Mouse (Mus musculus) thymus, postnatal 4 days (tissue): ENCODE measurements around the gene Pacsin2.
"Not testable (repeated sequence)": the region's sequence is repeated elsewhere in the genome, so short reads cannot be mapped to it uniquely, and the experiment has no call there.

Experiments
- DNase-seq: peaks from one replicate; pipeline ENCODE4 v3.0.0; 2021

The Pacsin2 gene

DNA sequence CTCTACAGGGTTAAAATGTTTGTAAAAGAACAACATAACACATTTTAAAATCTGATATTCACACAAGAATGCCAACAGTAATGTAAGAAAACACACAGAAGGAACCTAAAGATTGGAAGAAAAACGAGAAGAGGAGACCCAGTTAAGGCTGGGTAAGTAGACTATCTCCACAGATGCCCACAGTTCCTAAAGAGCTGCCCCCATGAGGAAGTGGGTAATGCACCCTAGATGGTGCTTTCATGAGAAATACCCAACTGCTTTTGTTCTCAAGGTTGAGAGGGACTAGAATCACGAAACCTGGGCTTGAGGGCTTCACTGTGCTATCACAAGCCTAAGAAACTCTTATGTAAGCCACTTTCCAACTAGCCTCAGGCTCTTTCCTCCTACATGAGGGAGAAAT lies 44.8 kb downstream of the Pacsin2 start:
- no peak for DNase-seq

DNA sequence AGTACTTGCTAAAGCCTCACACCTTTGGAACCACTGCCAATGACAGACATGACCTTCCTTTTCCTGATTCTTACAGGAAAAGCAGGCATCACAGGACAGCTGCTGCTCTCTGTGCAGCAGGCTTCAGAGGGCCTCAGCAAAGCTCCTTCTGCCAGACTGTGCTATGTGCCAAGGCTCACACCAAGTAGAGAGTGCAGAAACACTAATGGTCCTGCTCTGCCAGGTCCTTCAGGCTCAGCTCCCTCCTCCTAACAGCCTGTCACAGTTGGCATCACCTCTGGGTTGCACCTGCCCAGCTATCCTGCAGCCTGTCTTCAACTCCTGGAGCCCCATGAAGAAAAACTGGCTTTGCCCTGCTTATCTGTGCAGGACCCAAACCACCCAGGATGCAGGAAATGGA lies 45.7 kb downstream of the Pacsin2 start:
- DNase-seq = no peak

DNA sequence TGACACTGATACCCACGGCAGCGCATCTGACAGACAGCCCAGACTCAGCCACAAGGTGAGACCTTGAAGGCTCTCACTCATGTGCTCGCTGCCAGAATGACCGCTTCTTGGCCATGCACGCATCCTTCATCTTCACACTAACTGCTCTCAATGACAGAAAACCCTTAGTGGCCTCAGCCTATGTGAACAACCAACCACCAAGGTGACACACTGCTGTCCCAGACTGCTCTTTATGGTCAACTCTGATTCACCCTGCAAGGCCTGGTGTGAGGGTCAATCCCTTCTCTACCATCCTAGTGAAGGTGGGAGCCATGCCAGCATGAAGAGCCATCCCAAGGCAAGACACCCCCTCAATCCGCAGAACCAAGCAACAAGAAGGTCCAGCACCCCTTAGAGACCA lies 46.5 kb downstream of the Pacsin2 start:
- no peak for DNase-seq

DNA sequence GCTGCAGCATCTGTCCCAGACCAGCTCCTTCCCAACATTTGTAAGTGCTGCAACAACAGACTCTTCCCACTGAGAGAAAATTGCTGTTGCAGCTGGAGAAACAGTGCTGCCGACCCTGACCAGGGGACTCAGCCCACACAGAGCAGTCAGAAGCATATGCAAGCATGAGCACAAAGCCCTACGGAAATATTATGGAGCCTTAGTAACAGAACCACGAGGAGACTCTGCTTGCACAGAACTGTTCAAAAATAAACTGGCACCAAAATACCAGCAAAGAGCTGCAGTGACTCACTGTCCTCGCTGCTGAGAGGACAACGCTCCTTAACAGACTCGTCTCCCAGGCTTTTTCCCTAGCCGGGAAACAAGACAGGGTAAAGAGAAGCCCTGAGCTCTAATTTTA lies 47.0 kb downstream of the Pacsin2 start:
- DNase-seq = no peak

DNA sequence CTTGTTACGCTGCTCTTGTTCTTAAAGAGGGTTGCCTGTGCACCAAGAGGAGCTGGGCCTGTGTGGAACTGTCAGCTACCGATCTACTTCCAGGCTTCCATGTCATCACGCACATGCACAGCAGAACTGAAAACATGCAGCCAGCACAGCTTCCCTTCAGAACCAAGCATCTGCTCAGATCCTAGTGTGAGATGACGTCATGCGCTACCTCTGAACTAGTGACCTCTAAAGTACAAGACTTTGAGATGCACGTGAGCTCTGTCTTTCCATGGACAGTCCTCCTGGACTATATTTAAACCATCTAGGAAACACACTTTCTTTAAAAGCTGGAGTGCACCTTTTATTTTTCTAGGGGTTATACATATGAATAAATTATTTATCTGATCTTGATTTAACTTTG lies 49.0 kb downstream of the Pacsin2 start:
- no peak for DNase-seq

DNA sequence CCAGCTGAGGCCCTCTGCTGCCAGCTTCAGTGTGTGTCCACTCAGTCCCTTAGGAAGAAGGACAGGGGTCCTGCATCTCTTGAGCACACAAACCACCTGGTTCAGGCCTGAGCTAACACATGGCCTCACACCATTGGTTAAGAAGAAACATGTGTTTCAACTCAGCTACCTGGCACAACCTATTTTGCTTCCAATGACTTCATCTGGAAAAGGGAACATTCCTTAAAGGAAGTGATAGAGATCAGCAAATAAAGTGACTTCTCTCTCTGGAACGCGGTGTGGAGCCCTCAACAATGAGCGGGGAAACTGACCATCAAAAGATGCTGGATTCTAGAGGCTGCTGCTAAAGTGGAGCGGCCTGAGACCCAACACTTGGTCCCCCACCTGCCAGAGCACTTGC lies 52.8 kb downstream of the Pacsin2 start:
- DNase-seq = no peak

DNA sequence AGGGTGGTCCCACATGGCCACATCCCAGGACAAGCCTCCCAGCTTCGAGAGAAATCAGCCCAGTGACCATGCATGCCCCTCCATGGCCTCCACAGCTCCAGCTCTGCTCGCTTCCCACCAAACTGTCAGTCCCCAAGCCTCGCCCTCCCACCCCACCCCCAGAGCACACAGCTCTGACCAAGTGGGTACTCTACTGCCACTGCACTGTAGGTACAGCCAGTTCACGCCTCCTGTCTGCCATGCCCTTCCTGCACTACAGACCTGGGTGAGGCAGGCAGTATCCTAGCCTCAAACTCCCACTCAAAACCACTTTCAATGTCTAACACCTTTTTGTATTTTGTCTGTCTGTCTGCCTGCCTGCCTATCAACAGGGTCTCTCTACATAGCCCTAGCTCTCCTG lies 53.7 kb downstream of the Pacsin2 start:
- no peak for DNase-seq

DNA sequence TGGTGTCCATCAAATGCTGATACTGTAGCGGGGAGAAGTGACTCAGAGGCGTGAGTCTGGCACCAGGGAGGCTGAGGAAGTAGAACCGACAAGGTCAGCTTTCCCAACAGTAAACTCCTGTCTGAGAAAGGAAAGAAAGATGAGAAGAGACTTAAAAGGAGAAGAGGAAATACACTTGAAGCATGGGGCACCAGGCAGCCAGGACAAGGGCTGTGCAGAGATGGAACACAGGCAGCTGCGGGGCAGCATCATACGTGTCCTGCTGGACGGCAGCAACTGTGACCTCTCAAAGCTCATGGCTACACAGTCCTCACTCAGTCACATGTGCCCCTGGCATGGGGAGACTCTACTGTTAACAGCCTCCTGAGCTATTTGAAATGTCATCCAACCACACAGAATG lies 54.1 kb downstream of the Pacsin2 start:
- no peak for DNase-seq

DNA sequence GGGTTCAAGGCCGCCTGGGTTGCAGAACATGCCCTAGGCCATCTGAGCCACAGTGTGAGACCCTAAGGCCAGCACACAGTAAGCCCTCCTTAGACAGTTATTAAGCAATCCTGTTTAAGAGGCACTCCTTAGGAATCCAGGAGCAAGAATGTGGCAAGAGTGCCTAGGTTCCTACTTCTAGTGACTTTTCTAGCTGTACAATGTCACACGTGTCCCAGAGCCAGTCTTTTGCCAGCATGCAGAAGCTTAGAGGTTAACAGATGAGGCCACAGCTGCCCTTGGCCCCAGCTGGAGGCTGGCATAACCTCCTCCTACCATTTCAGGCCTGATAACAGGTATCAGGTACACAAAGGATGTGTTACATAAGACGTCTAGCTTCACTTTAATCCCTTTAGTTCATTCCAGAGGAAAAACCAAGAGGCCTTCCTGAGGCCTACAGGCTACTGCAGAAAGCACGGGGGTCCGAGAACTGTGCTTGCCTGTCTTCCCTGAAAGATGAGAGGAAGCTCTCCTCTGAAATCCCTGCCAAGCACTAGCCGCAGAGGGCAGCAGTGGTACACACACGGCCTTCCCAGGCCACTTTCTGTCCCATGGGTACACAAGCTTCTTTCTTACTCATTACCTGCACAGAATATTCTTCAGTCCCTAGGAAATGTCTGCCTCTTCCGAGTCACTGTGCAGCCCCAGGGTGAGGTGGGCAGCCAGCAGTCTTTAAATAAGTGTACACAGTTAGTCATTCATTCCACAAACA lies 55.5 kb downstream of the Pacsin2 start:
- DNase-seq = no peak

DNA sequence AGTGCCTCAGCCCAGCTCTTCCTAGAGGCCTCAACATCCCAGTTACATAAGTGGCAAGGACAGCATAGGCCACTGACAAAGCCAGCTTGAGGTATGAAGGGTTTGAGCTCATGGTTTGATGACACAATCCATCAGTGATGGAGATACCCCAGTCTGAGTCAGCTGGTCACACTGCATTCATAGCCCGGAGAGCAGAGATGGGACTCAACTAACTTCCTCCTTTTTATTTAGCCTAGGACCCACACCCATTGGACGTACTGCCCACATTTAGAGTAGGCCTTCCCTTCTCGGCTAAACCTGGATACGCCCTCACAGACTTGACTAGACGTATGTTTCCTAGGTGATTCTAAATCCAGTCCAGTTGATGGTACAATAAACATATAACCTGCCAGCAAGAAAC lies 56.2 kb downstream of the Pacsin2 start:
- DNase-seq = no peak

DNA sequence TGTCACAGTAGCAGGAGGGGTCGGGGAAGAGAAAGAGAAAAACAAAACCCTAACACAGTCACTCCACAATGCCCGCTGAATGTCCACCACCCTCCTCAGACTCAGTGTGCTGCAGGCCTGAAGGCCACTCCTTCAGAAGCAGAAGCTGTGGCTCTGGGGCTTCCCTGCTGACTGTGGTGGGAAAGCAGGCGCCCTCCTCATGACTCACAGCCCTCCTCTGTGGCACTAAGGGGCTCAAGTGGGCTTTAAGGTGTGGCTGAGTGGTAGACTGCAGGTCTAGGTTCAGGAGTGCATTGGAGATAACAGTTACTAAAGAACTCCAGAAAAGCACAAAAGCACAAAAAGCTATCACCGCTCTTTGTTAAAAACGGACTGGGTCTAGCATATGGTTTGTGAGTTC lies 56.9 kb downstream of the Pacsin2 start:
- DNase-seq = no peak

DNA sequence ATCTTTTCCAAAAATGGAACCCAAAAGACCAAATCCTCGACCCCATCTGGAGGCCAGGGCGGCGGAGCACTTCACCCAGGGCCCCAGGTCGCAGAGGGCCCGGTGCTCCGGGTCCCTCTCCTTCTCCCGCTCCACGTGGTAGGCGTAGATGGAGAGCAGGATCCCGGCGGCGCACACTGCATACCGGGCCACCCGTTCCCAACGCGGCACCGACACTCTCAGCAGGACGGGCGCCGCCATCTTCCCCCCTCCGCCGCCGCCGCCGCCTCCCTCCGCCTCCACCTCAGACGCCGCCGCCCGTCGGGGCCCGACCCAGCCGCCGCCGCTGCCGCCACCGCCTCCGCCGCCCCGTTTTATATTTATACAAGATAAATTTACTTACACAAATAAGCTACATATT lies 58.5 kb downstream of the Pacsin2 start:
- not testable (repeated sequence) for DNase-seq

DNA sequence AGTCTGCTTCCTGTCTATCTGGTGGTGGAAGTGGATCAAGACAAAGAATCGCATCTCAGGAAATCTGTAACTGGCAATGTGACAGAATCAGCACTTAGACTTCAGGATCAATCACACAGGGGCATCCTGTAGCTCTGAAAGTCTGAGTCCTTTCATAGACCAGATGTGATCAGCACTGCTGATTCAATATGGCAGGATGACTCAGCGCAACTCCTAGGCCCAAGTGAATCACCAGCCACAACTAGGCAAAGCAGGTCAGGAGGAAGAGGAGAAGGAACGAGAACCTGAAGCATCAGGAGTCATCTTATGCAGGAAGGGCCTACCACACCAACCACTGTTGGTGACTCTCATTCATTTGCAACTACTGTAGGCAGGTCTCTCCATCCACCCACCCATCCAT lies 60.4 kb downstream of the Pacsin2 start:
- no peak for DNase-seq

DNA sequence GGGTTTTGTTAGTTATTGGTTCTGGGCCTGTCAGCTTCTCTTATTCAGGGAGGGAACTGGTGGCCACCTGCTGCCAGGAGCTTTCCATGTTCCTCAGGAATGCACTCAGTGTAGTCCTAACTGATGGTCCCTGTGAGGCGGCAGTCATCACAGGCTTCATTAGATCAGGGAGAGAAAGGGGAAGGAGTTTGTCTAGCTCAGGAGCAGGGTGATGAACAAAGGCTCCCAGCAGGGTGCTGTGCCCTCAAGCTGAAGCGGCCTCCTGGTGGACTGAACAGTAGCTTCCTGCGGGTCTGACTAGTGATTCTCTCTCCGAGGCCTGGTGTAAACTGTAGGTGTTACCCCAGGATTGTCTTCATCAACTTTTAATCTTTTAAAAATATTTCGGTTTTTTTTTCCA lies 61.4 kb downstream of the Pacsin2 start:
- no peak for DNase-seq

DNA sequence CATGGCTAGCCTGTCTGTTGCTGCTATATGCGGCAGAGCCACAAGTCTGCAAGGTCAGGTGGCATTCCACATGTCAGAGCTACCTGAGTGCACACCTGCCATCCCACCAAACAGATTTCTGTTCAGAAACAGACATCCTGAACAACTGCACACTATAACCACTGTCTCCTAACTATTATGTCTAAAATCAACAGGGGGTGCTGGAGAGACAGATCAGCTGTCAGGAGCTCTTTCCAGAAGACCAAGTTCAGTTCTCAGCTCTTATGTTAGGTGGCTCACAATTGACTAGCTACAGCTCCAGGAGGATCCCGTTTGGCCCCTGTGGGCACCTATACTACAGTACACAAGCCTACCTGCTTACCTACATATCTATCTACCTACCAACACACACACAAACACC lies 71.7 kb downstream of the Pacsin2 start:
- no peak for DNase-seq

DNA sequence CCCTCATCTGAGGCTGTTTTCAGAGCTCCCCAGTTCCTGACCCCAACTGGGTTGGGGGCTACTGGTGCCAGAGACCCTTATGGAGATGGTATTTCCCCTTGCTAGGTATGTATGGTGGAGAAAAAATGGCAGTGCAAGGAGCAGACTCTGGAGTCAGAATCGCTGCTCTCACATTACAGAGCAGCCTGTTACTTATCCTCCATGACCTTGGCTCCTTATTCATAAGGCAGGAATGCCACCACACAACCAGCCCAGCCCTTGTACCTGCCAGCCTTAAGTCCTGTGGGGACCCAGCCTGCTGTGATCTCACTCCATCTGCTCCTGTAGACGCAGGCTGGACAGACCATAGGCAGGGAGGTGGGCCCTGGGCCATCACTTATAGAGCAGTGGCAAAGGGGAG lies 76.5 kb downstream of the Pacsin2 start:
- DNase-seq = no peak

DNA sequence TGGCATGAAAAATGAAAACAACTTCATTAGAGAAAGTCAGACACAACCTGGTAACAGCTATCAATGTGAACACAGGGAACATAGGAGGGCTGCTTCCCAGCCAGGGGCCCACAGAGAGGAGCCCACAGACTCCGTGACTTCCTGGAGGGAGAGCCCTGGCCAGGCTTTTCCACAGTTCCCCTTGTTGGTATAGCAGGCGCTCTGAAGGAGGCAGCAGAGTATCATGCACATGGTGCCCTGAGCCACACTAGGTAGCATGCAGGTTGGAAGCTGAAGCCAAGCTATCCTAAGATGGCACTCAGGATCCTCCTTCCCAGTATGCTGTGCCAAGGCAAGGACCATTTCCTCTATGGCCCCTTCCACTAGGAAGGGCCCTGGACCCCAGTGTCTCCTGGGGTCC lies 80.8 kb downstream of the Pacsin2 start:
- no peak for DNase-seq

DNA sequence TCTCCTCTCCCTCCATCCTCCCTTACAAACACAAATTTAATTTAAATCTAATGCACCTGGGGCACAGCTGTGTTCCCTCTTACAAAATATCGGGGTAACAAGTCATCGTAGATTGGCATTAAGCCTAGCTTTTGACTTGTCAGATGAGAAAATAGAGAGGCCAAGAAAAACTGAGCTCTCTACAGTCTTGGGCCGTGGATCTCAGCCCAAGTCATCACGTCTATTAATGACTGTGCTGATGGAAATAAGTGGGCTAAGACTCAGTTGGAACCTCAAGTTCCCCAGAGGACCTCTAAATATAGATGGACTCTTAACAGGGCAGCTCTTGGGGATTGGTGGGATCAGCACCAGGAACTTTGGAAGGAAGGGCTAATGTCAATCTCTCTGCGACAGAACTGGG lies 81.3 kb downstream of the Pacsin2 start:
- DNase-seq = no peak

DNA sequence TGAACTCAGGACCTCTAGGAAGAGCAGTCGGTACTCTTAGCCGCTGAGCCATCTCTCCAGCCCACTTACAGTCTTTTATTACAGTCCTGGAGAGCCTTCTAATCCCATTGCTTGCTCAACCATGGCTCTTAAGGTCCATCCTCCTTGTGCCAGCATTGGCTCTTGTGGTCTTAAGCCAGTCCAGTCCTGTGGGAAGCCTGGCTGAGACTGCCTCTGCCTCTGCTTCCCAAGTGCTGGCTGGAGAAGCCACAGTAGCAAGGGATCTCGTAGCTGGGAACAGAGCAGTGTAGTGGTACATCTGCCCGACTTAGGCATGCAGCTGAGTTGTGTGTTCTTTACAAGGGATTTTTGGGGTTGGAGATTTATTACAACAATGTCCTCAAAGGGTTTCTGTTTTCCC lies 81.9 kb downstream of the Pacsin2 start:
- DNase-seq = no peak

DNA sequence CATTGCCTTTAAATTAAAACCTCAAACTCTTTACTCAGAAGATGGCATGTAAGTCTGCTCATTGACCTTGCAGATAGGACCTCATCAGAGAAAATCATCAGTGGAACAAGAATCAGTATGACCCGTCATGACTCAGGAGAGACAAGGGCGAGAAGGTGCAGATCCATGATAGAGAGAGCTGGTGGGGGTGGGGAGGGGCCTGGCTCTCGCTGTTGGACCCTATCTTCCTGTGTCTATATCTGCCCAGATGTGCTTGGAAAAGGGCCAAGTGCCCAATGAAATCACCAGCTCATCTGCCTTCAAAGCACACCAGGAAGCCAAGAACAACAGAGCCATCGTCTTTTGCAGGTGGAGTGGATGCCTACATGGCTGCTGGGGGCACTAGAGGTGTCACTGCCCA lies 87.3 kb downstream of the Pacsin2 start:
- no peak for DNase-seq

DNA sequence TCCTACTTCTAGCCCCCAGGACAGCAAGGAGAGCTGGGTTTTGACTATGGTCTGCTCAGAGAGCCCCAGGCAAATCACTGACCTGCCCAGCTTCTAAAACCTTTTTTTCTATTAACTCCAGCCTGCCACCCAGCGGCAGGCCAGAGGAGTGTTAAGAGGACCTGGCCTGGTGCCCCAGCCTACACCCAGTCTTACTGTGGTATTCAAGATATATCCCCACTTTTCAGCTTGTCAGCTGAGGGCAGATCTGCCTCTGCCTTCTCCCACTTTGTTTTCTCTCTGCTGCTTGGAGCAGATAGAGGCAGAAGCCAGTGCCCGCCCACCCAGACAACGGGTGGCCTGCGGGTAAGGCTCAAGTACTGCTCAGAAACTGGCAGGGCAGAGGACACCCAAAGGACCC lies 89.3 kb downstream of the Pacsin2 start:
- peak; percentile 34 for DNase-seq

DNA sequence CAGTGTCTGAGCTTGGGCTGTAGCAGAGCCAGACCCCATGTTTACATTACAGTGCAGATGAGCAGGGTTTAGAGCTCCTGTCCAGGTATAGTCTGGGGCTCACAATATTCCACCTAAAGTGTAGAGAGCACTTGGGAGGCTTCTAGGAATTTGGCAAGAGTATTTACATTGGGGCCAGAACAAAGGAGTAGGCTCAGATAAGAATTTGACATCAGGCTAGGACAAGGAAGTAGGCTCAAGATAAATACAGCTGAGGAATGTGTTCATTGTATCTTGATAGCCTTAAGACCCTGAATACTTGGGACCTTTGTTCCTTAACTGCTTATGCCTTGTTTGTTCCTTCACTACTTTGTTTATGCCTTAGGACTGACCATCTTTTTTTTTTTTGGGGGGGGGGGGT lies 90.3 kb downstream of the Pacsin2 start:
- no peak for DNase-seq

DNA sequence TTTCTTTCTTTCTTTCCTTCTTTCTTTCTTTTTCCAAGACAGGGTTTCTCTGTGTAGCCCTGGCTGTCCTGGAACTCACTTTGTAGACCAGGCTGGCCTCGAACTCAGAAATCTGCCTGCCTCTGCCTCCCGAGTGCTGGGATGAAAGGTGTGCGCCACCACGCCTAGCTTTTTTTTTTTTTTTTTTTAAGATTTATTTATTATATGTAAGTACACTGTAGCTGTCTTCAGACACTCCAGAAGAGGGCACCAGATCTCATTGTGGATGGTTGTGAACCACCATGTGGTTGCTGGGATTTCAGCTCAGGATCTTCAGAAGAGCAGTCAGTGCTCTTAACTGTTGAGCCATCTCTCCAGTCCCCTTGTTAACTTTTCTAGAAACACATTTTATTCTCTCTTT lies 95.7 kb downstream of the Pacsin2 start:
- not testable (repeated sequence) for DNase-seq

DNA sequence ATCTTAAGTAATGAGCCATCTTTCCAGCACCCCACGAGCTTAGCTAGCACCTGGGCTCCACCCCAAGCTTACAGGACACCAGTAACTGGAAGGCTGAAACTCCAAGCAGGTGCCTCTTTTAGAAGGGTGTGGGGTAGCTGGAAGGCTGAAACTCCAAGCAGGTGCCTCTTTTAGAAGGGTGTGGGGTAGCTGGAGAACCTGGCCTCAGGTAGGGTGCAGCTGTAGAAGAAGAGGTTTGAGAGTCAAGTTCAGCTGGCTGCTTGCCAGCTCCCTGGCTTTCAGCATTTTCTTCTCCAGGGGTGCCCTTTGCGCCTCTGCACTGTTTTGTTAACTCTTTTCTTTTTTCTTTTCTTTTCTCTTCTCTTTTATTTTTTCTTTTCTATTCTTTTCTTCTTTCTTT lies 96.1 kb downstream of the Pacsin2 start:
- no peak for DNase-seq

DNA sequence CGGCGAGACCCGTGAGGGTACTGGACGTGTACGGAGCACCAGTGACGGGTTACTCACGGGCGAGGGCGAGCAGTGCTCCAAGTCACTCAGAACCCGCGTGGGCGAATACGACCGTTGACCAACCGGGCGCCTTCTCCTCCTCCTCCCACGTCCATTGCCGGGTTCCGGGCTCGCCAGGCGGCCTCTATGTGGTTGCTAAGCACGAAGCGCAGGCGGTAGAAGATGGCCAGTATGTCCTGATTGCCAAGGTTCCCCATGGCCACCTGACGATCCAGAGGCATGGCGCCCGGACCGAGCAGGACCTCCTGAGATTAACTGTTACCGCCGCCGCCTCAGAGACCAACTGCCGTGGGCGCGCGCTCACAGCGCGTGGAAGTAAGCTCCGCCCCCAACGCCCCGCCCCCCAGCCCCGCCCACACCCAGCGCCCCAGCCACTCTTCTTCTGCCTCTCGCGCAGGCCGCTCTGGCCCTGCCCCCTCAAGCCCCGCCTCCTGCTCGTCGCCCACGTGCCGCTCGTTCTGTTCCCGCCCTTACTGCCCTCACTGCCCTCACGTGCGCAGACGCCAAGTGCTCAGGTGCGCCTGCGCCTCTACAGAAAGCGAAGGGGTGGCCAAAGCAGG lies 97.4 kb downstream of the Pacsin2 start:
- DNase-seq = peak; percentile 53
